Mouse (Mus musculus): ENCODE measurements around the gene Gja5. TPM values are rescaled to one million over a fixed set of nuclear protein-coding genes. Genes with fewer than 3 reads are reported as not detected.

Gja5 gene
- total RNA-seq, 1 experiment: 0.13 TPM

- no peak overlapping the region for H3K9ac ChIP-seq (ENCODE audit: insufficient read depth, low read depth, low read length, poor library complexity, severe bottlenecking)
- no peak for DNase-seq (ENCODE audit: low read depth, low spot score)
- in situ Hi-C loops (cut with MboI; ENCODE audit: low sequenced_read_pairs in 2 of 2, unreplicated experiment in 2 of 2): no loop called here
- no peaks in the 10 kb centered on the region for H3K36me3 ChIP-seq (ENCODE audit: control insufficient read depth, insufficient read depth, low read length, poor library complexity, severe bottlenecking)
- peak; percentile 61; the same call in 1 of the 2 replicates for TF ChIP-seq ZNF384 (IDR thresholded peaks at IDR 0.05; ENCODE audit: low read depth, low read length)
- no peak for TF ChIP-seq MAFK (IDR thresholded peaks at IDR 0.05; ENCODE audit: insufficient read depth, low read depth, low read length)
- no peak for TF ChIP-seq ZC3H11A (IDR thresholded peaks at IDR 0.05; ENCODE audit: borderline replicate concordance, low read depth, low read length)
- no peaks in the 10 kb centered on the region for H3K4me1 ChIP-seq (ENCODE audit: control insufficient read depth in 2 of 2, insufficient read depth in 2 of 2, low read length in 2 of 2, poor library complexity in 1 of 2)
- H3K4me3 ChIP-seq (ENCODE audit: insufficient read depth in 1 of 2, low read depth in 1 of 2, low read length in 2 of 2, poor library complexity in 1 of 2, severe bottlenecking in 1 of 2): no peak overlapping the region
- no peaks in the 10 kb centered on the region for H3K9me3 ChIP-seq (ENCODE audit: control insufficient read depth, insufficient read depth, low read depth, low read length)
- no peak overlapping the region for H3K27ac ChIP-seq (ENCODE audit: insufficient read depth, low read depth, low read length, poor library complexity, severe bottlenecking)
Observed at GRCm38 (mm10) chr3:96963088-96964034, 58.9 kb downstream of the Gja5 start.

GRCm38 (mm10) chr3:96970986-96971385 is 66.5 kb downstream of the Gja5 start:
- Histone ChIP-seq H3K4me3 (ENCODE audit: insufficient read depth in 1 of 2, low read depth in 1 of 2, low read length in 2 of 2, poor library complexity in 1 of 2, severe bottlenecking in 1 of 2) (no peak overlapping the region), H3K9me3 (ENCODE audit: control insufficient read depth, insufficient read depth, low read depth, low read length) (no peaks in the 10 kb centered on the region), H3K27ac (ENCODE audit: insufficient read depth, low read depth, low read length, poor library complexity, severe bottlenecking) (no peak overlapping the region), H3K4me1 (ENCODE audit: control insufficient read depth in 2 of 2, insufficient read depth in 2 of 2, low read length in 2 of 2, poor library complexity in 1 of 2) (no peaks in the 10 kb centered on the region), H3K9ac (ENCODE audit: insufficient read depth, low read depth, low read length, poor library complexity, severe bottlenecking) (no peak overlapping the region), H3K36me3 (ENCODE audit: control insufficient read depth, insufficient read depth, low read length, poor library complexity, severe bottlenecking) (no peaks in the 10 kb centered on the region)
- in situ Hi-C loops (cut with MboI; ENCODE audit: low sequenced_read_pairs in 2 of 2, unreplicated experiment in 2 of 2): no loop called here
- no peak for TF ChIP-seq MAFK (IDR thresholded peaks at IDR 0.05; ENCODE audit: insufficient read depth, low read depth, low read length)
- no peak for TF ChIP-seq HCFC1 (IDR thresholded peaks at IDR 0.05; ENCODE audit: borderline replicate concordance, insufficient read depth, low read length)
- TF ChIP-seq CHD2 (IDR thresholded peaks at IDR 0.05; ENCODE audit: low read depth, low read length): no peak
- no peak for TF ChIP-seq ZC3H11A (IDR thresholded peaks at IDR 0.05; ENCODE audit: borderline replicate concordance, low read depth, low read length)
- no peak for DNase-seq (ENCODE audit: low read depth, low spot score)

- no peak overlapping the region for H3K27ac ChIP-seq (ENCODE audit: insufficient read depth, low read depth, low read length, poor library complexity, severe bottlenecking)
- no peaks in the 10 kb centered on the region for H3K36me3 ChIP-seq (ENCODE audit: control insufficient read depth, insufficient read depth, low read length, poor library complexity, severe bottlenecking)
- H3K9ac ChIP-seq (ENCODE audit: insufficient read depth, low read depth, low read length, poor library complexity, severe bottlenecking): no peak overlapping the region
- H3K4me1 ChIP-seq (ENCODE audit: control insufficient read depth in 2 of 2, insufficient read depth in 2 of 2, low read length in 2 of 2, poor library complexity in 1 of 2): no peaks in the 10 kb centered on the region
- in situ Hi-C loops (cut with MboI; ENCODE audit: low sequenced_read_pairs in 2 of 2, unreplicated experiment in 2 of 2): no loop called here
- DNase-seq (ENCODE audit: low read depth, low spot score): no peak
- no peaks in the 10 kb centered on the region for H3K9me3 ChIP-seq (ENCODE audit: control insufficient read depth, insufficient read depth, low read depth, low read length)
- TF ChIP-seq MAFK (IDR thresholded peaks at IDR 0.05; ENCODE audit: insufficient read depth, low read depth, low read length) (no peak), ZNF384 (IDR thresholded peaks at IDR 0.05; ENCODE audit: low read depth, low read length) (no peak), HCFC1 (IDR thresholded peaks at IDR 0.05; ENCODE audit: borderline replicate concordance, insufficient read depth, low read length) (no peak), ZC3H11A (IDR thresholded peaks at IDR 0.05; ENCODE audit: borderline replicate concordance, low read depth, low read length) (no peak), CHD2 (IDR thresholded peaks at IDR 0.05; ENCODE audit: low read depth, low read length) (no peak)
- no peak overlapping the region for H3K4me3 ChIP-seq (ENCODE audit: insufficient read depth in 1 of 2, low read depth in 1 of 2, low read length in 2 of 2, poor library complexity in 1 of 2, severe bottlenecking in 1 of 2)
Observed at GRCm38 (mm10) chr3:96974467-96974866, 70.0 kb downstream of the Gja5 start.

GRCm38 (mm10) chr3:96975628-96976027 is 71.1 kb downstream of the Gja5 start:
- no peaks in the 10 kb centered on the region for H3K9me3 ChIP-seq (ENCODE audit: control insufficient read depth, insufficient read depth, low read depth, low read length)
- H3K9ac ChIP-seq (ENCODE audit: insufficient read depth, low read depth, low read length, poor library complexity, severe bottlenecking): no peak overlapping the region
- H3K36me3 ChIP-seq (ENCODE audit: control insufficient read depth, insufficient read depth, low read length, poor library complexity, severe bottlenecking): no peaks in the 10 kb centered on the region
- DNase-seq (ENCODE audit: low read depth, low spot score): no peak
- no peak overlapping the region for H3K4me3 ChIP-seq (ENCODE audit: insufficient read depth in 1 of 2, low read depth in 1 of 2, low read length in 2 of 2, poor library complexity in 1 of 2, severe bottlenecking in 1 of 2)
- no peaks in the 10 kb centered on the region for H3K4me1 ChIP-seq (ENCODE audit: control insufficient read depth in 2 of 2, insufficient read depth in 2 of 2, low read length in 2 of 2, poor library complexity in 1 of 2)
- TF ChIP-seq ZC3H11A (IDR thresholded peaks at IDR 0.05; ENCODE audit: borderline replicate concordance, low read depth, low read length): no peak
- no peak for TF ChIP-seq CHD2 (IDR thresholded peaks at IDR 0.05; ENCODE audit: low read depth, low read length)
- TF ChIP-seq HCFC1 (IDR thresholded peaks at IDR 0.05; ENCODE audit: borderline replicate concordance, insufficient read depth, low read length): no peak
- no peak for TF ChIP-seq ZNF384 (IDR thresholded peaks at IDR 0.05; ENCODE audit: low read depth, low read length)
- no peak for TF ChIP-seq MAFK (IDR thresholded peaks at IDR 0.05; ENCODE audit: insufficient read depth, low read depth, low read length)
- in situ Hi-C loops (cut with MboI; ENCODE audit: low sequenced_read_pairs in 2 of 2, unreplicated experiment in 2 of 2): no loop called here
- H3K27ac ChIP-seq (ENCODE audit: insufficient read depth, low read depth, low read length, poor library complexity, severe bottlenecking): no peak overlapping the region
